Mouse (Mus musculus): ENCODE measurements around the gene Gm10803.
"Not testable (repeated sequence)": the region's sequence is repeated elsewhere in the genome, so short reads cannot be mapped to it uniquely, and the experiment has no call there.

Gene Gm10803

DNA sequence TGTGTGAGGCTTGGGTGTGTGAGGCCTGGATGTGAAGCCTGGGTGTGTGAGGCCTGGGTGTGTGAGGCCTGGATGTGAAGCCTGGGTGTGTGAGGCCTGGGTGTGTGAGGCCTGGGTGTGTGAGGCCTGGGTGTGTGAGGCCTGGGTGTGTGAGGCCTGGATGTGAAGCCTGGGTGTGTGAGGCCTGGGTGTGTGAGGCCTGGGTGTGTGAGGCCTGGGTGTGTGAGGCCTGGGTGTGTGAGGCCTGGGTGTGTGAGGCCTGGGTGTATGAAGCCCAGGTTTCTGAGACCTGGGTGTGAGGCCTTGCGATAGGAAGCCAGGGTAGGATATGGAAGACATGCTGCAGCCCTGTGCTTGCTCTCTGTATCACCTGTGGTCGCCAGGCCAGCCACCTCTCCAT lies at the start of gene Gm10803:
Gene Gm10803 (plus strand): TSS at position 301 of the 400 bp plus-strand sequence.
- not testable (repeated sequence) for ATAC-seq (ENCODE audit: low TSS enrichment)

DNA sequence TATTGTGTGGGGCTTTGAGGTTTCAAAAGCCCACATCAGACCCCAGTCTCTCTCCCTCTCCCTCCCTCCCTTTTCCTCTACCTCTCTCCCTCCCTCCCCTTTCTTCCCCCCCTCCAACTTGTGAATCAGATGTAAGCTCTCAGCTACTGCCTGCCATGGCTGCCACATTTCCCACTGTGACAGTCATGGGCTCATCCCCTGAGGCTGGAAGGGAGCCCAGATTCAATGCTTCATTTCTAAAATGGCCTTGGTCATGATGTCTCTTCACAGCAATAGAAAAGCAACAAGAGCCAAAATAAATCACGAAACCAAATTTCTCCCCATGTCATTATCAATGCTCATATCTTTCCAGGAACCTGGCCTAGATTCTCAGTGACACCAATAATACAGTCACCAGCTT lies 49.5 kb upstream of the Gm10803 start:
- no peak for ATAC-seq (ENCODE audit: low TSS enrichment)

DNA sequence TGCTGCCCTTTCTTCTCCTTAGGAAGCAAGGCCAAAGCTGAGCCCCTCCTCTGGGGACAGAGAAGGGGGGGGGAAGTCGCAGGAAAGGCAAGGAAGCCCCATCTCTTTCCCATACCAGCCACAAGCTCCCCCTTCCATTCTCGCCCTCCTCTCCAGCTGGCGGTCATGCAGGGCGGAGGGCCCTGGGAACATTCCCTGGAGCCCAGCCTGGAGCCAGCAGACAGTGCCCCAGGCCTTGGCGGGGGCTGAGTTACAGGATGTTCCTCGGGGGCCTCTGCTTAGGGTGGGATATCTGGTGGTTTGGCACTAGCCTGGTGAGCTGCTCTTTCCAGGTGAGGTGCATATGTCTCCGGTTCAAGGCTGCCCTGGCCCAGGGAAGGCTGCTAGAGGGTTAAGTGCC lies 48.2 kb upstream of the Gm10803 start:
- no peak for ATAC-seq (ENCODE audit: low TSS enrichment)

DNA sequence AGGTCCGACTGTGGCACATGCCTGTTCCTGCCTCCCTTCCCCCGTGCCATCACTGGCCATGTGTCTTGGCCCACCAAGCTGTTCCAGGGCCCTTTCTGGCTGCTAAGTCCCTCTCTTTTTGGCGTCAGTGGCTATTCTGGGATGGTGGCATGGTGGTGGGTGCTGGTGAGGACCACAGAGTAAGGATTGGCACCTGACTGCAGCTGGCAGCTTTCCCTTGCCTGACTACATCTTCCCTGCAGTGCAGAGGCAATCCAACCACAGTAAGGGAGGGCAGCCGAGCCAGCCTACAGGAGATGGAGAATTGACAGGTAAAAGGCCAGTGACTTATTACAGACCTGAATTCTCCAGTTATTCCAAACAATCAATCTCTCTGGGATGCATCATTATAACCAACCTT lies 45.1 kb upstream of the Gm10803 start:
- no peak for ATAC-seq (ENCODE audit: low TSS enrichment)

DNA sequence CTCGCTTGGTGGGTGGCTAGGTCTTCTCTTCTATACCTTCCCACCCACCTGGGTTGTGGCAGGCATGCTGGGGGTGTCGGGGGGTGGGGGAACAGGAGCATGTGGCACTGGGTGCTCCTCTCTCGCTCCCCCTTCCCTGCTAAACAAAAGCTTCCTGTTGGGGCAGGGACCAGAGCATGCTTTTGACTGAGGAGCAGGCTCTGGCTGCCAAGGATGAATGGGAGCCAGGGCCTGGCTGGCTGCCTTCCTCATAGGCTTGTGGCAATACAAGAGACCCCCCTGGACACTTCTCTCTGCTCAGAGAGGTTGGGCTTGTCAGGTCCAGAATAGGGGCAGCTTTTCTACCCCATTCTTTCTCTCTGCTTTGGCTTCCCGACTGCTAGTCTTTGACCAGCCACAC lies 39.3 kb upstream of the Gm10803 start:
- ATAC-seq (ENCODE audit: low TSS enrichment): no peak

DNA sequence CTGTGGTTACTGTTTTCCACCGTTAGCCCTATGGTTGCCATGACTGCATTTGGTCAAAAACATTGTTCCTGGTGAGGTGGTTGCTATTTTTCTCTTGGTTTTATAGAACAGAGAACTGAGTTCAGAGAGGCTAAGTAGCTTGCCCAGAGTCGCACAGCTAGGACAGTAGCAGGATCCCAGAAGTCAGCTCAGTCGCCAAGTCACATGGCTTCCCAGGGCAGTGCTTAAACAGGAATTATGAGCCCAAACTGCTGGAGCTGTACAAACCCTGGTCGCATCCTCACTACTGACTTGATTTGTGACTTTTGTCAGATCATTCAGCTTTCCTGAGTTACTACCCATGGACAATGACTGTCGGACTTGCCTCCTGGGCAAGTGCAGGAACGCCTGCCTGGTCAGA lies 38.8 kb upstream of the Gm10803 start:
- ATAC-seq (ENCODE audit: low TSS enrichment): no peak

DNA sequence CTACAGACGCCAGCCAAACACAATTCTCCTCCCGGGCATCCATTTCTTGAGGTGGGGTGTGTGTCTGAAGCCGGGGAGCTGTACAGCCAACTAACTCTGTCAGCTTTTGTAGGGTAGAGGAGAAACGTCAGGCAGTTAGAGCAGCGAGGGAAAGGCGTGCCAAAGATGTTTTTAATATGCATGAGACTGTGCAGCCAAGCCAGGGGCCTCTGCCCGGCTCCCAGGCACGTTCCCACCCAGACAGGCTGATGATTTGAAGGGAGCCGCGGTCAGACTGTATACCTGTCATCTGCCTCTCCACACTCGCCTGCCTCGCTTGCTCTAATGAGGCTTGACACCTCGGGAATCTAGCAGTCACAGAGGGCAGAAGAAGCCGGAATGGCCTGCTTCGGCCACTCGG lies 38.4 kb upstream of the Gm10803 start:
- ATAC-seq (ENCODE audit: low TSS enrichment): no peak

DNA sequence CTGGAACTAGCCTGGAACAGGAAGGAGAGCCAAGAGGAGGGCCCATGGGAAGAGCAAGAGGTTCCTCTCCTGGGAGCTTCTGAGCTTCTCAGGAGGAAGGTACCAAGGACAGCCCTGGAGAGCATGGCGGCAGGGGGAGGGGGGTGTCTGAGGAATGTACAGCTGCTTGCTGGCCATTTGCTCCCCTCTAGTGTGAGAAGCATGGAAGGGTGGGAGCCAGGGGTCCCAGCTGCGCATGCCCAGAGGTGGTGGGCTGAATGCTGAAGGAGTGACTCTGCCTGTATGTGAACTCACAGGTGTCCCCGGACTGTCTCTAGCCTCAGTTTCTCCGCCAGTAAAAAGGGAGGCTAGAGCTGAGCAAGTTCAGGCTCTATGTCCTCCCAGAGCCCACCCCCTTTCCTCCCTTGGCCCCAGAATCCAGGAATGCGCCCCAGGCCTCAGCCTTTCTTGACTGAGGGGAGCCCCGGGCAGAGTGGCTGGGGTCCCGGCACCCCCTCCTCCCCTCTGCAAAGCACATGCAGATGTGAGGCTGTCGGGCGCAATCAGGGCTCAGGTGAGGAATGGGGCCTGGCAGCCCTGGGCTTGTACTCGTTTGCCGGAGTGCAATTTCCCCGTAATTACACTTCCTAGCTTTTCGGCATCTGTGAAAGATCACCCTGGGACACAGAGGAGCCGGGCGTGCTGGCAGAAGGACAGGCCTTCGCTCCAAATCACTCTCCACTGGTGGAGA lies 35.2 kb upstream of the Gm10803 start:
- no peak for ATAC-seq (ENCODE audit: low TSS enrichment)

DNA sequence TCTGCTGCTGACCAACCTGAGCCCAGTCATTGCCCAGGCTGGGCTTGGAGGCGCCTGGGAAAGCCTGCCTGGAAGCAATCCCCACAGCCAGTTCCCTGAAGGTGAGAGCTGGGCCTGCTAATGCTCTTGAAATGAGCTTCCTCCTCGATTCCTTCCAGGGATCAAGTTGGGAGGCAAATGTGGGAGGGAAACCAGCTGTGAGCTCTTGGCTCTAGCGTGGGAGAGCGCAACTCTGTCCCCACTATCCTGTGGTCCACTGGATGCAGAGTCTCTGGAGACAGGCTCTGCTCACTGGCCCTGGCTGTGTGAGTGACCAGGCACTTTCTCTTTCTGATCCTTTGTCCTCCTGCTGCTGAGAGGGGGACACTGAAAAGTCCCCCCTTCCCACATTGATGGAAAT lies 30.8 kb upstream of the Gm10803 start:
- peak; percentile 70 for ATAC-seq (ENCODE audit: low TSS enrichment)

DNA sequence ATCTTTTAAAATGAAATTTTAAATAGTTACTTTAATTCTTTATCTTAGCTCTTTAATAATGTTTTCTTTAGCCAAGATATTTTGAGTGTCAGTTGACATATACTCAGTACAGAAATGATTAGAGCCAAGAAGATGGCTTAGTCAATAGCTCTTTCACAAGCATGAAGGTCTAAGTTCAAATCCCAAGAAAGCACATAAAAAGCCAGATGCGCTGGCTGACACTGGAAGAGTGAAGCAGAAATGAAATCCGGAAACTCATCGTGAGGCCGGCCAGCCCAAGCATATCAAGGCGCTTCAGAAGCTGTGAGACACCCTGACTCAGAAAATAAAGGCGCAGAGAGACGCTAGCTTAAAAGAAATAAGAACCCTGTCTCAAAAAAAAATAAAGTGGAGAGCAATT lies 26.5 kb upstream of the Gm10803 start:
- no peak for ATAC-seq (ENCODE audit: low TSS enrichment)

DNA sequence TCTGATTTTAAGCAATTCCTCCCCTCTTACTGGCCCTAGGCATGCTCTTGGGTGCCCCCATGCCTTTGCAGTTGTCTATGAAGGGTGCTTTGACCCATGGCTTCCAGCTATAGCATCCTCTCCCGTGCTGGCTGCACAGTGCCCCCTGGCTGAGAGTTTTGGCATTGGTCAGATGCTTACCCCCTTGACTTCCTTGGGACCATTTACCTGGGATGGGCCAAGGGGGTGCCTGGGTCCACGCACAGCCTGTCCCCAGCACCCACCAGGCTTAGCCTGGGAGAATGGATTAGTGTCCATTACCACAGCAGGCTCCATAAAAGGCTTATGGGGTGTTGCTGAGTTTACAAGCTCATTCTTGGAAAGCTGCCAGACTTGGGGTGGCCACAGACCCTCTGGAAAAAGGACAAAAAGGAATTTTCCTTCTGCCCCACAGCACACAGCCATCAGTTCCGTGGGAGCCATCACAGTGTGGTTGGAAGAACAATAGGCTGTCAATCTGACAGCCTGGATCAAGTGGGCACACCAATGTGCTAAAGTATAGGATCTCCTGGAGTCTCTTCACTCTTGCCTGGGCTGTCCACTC lies 22.9 kb upstream of the Gm10803 start:
- no peak for ATAC-seq (ENCODE audit: low TSS enrichment)

DNA sequence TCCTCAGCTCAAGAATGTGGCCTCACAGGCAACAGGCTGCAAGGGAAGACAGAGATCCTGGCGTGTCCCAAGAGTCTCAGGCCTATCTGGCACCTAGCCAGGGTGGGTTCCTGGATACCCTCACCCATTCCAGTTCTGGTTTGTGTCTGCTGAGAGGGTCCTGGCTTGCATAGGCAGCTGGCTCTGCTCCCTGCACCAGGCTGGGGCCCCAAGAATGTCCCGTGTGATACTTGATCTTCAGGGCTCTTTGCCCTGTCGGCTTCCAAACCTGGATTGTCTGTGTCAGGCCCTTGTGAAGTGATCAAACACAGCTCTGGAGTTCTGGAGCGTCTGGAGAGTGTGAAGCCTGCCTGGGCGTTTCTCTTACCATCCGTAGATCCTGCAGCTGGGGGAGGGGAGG lies 22.2 kb upstream of the Gm10803 start:
- ATAC-seq (ENCODE audit: low TSS enrichment): no peak

DNA sequence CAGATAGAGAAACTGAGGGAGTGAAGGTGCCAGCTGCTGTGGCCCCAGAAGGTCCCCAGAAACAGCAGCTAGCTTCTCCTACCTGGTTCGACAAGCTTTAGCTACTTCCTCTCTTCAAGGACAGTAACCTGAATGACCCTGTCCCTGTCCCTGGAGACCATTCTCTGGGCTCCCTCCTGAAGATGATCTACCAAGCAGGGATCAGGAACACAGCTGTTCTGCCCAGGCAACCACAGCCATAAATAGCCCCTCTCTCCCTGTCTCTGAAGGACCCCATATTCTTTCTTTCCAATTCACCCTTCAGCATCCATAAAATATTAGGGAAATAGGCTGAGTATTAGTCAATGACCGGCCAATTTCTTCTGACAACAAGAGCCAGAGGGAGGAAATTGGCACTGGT lies 18.6 kb upstream of the Gm10803 start:
- ATAC-seq (ENCODE audit: low TSS enrichment): no peak

DNA sequence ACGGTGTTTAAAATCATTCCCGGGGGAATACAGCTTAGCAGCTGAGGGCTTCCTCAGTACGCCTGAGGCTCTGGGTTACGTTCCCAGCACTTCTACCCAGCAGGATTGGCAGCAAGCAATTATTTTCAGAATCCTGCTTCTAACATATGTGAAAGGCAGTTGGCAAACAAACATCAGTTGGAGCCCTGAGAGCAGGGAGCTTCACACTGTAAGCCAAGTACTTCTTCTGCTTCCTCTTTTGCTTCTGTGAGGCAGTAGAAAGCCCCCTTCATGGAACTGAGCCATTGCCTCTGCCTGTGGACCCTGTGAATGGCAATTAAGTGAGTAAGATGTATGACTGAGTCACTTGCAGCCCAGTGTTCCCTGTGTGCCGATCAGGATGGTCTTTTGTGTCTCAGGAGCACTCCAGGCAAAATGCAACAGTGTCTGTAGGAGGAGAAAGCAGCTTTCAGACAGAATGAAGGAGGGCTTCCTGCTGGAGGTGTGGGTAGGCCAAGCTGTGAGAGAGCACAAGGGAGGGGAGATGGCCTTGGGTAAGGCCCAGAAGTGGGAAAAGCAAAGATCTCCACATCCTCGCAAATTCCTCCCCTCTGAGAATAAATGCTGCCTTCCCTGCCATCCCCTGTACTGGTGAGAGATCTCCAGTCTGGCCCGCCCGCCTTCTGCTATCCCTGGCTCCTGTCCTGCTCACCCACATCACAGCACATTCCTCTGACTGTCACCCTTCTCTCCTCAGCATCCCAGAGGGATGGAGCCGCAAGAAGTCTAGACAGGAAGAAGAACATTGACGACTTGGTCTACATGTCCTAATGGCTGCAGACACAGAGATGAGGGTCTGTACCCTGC lies 7.5 kb upstream of the Gm10803 start:
- peak; percentile 95 for ATAC-seq (ENCODE audit: low TSS enrichment)

DNA sequence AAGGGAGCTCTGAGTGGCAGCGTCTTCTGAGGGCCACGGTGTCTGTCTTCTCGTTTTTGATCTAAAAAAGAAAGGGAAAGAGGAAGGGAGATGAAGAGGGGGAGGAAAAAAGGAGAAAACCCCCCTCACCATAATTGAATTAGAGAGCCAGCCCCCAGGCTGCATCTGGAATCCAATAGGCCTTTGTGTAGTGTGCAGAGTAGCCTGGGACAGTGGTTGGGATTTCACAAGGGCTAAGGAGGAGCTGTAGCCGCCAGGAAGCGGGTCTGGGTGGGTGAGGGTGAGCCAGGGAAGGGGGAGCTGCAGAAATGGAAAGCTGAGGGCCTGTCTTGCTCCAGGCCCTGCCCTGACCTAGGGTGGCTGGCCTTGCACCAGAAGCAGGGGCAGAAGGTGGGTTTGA lies 6.5 kb upstream of the Gm10803 start:
- ATAC-seq (ENCODE audit: low TSS enrichment): no peak

DNA sequence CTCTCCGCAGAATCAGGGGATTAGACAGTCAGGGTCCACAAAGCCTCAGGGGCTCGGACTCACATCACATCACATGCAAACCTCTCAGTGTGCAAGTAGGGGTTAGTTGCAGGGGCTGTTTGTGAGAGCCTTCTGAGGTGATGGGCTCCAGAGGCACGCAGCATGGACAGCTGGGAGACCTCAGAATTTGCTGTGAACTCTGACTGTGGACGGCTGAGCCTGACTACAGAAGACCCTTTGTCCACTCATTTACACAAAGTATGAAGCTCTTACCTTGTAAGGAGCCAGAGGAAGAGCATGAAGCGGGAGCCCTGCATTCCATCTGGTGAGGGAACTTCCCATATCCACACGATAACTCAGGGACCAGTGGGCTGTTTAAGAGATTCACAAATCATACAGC lies 5.3 kb downstream of the Gm10803 start:
- ATAC-seq (ENCODE audit: low TSS enrichment): no peak

DNA sequence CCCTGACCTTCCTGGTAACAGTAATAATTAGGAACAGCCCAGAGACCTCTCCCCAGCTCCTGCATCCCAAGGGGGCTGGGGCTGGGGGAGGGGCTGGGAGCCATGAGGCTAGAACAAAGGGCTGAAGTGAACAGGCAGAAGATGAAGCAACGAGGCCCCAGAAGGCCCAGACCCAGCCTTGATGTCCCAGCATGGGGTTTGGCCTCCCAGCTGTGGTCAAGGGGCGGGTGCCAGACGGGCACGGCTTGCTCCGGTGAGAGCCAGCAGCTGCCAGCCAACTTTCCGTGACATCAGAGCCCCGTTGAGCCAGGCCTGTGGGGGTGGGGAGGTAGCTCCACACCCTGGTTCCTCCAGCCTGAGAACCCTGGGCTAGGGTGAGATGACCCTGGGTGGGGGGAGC lies 7.3 kb downstream of the Gm10803 start:
- no peak for ATAC-seq (ENCODE audit: low TSS enrichment)

DNA sequence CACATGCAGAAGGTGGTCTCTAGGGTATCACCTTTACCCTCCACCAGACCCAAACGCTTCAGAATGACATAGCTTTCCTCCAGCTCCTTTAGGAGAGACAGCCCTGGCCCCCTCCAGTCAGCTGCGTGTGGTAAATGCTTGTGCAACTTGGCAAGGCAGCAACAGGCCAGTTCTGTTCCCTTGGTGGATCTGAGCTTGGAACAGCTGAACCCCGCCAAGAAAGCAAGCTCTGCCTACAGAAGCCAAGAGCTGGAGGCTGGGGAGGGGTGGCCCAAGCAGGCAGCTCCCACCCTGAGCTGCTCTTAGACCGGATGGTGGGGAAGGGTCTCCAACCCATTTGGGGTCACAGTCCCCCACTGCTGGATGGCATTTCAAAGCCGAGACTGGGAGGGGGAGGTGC lies 12.2 kb downstream of the Gm10803 start:
- ATAC-seq (ENCODE audit: low TSS enrichment): no peak

DNA sequence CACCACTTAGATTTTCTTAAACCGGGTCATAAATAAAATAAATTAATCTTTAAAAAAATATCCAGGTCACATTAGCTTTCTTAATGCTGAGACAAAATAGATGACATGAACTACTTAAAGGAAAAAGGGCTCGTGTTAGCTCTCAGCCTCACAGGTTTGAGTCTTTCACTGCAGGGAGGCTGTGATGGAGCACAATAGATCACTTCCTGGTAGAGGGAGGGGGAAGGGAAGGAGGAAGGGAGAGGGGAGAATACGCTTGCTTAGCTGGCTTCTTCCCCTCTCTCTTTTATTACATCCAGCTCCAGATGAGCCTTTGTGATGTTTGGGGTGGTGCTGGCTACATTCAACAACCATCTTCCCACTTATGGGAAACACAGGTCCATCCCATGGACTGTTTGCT lies 20.9 kb downstream of the Gm10803 start:
- ATAC-seq (ENCODE audit: low TSS enrichment): no peak

DNA sequence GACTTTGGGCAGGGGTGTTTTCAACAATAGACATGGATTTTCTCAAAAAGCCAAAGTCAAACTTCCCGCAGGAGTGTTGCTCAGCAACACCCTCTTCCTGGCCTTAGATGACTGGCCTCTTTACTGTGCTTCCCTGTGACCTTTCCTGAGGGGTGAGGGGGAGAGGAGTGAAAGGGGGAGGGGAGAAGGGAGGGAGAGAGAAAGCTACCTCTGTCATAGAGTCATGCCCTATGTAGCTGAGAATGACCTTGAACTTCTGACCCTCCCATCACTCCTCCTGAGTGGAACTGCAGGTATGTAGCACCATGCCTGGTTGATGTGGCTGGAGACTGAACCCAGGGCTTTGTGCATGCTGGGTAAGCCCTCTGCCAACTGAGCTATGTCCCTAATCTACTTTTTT lies 25.5 kb downstream of the Gm10803 start:
- no peak for ATAC-seq (ENCODE audit: low TSS enrichment)

DNA sequence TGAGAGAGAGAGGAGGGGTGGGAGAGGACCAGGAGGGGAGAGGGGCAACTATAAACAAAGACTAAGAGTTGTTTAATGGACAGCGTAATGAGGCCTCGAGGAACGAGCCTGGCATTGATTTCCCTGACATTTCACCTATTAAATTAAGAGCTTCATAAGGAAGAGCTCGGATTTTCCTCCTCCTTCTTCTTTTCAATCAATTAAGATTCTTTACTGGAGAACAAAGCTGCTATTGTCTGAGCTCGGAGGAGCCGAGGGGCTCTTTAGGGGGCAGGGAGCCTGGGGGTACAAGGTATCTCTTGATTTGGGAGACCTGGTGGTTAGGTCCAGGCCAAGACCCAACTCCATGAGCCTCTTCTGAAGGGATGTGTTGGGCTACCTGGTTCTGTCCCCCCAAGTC lies 27.1 kb downstream of the Gm10803 start:
- ATAC-seq (ENCODE audit: low TSS enrichment): no peak

DNA sequence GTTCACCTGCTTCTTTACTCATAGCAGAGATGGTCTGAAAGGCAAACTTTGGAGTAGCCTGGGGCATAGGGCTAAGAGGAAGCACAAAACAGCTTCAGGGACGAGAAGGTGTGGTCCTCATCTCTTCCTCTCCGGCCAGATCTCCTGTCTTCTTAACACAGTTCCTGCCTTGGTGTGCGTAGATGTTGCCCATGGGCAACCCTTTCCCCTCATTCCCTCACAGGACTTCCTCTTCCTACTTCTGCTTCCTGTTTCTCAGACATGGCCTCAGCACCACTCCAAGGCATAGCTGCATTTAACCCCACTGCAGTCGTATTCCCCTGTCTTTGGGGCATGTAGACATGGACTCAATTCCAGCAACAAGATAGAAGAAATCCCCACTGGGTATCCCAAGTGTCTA lies 29.5 kb downstream of the Gm10803 start:
- no peak for ATAC-seq (ENCODE audit: low TSS enrichment)

DNA sequence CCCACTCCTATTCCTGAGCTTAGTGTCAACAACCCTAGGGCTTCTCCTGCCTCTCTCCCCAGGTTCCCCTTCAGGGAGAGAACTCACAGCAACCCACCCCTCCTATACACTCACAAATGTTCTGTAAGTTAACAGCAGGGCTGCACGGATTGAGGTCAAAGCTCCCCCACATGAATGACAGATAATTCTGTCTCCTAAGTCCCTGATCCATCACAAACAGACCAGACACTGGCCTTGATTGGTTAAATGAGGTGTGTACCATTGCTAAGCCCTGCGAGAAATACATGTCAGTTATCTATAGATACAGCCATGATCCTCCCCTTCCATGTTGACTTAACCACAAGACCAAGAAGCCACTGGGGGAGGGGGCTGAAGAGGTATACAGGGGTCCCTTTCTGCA lies 31.3 kb downstream of the Gm10803 start:
- ATAC-seq (ENCODE audit: low TSS enrichment): no peak
